Mouse (Mus musculus) hindbrain, embryonic 14.5 days (tissue): ENCODE measurements around the gene Gpkow. TPM values are rescaled to one million over a fixed set of nuclear protein-coding genes. Genes with fewer than 3 reads are reported as not detected.
"Not testable (repeated sequence)": the region's sequence is repeated elsewhere in the genome, so short reads cannot be mapped to it uniquely, and the experiment has no call there.

ENCODE experiments used
- ATAC-seq: fragments of 200-750 bp; cut with Nextera tagmentation; 2 replicates; pipeline ENCODE4 v1.8.0; 2017; ENCODE audit warnings: moderate number of reproducible peaks, mild to moderate bottlenecking, moderate TSS enrichment, moderate library complexity; ENCODE audit not compliant: low FRiP score
- DNase-seq: peaks from one replicate; pipeline ENCODE4 v3.0.0-alpha.2; 2015; ENCODE audit warnings: low spot score
- H3K27ac ChIP-seq: fragments of 300-500 bp; sonication (generic); 2 replicates; pipeline ENCODE4 v1.5.1; 2014; ENCODE audit warnings: mild to moderate bottlenecking, moderate library complexity
- H3K27me3 ChIP-seq: fragments of 300-500 bp; sonication (generic); 2 replicates; pipeline ENCODE4 v1.6.1; 2014; ENCODE audit warnings: mild to moderate bottlenecking, low read length, mixed read lengths; ENCODE audit not compliant: control insufficient read depth, insufficient read depth
- H3K36me3 ChIP-seq: fragments of 300-500 bp; sonication (generic); replicated peaks from 2 replicates; pipeline ENCODE4 v1.6.1; 2014; ENCODE audit not compliant: control insufficient read depth, insufficient read depth
- H3K4me1 ChIP-seq: fragments of 300-500 bp; sonication (generic); replicated peaks from 2 replicates; pipeline ENCODE4 v1.6.1; 2014; ENCODE audit warnings: antibody characterized with exemption, low read length, mixed read lengths; ENCODE audit not compliant: control insufficient read depth, insufficient read depth
- H3K4me2 ChIP-seq: fragments of 300-500 bp; sonication (generic); replicated peaks from 2 replicates; pipeline ENCODE4 v1.6.1; 2014; ENCODE audit warnings: mild to moderate bottlenecking, moderate library complexity
- H3K4me3 ChIP-seq: fragments of 300-500 bp; sonication (generic); replicated peaks from 2 replicates; pipeline ENCODE4 v1.5.1; 2014; ENCODE audit warnings: mild to moderate bottlenecking, low read length
- H3K9ac ChIP-seq: fragments of 300-500 bp; sonication (generic); 2 replicates; pipeline ENCODE4 v1.6.1; 2014
- H3K9me3 ChIP-seq: fragments of 300-500 bp; sonication (generic); 2 replicates; pipeline ENCODE4 v1.6.1; 2016; ENCODE audit warnings: low read length; ENCODE audit not compliant: control insufficient read depth
- WGBS: fragments of 180-500 bp; shearing (Covaris S2); extraction: QIAGEN DNeasy Blood & Tissue Kit; methylation state at CpG from one replicate; pipeline ENCODE4 v1.1.7; 2014; 5-methylcytosine and 5-hydroxymethylcytosine counted together
- polyA plus RNA-seq: library from polyadenylated mRNA; unstranded; fragments of >200 nt; fragmentation: Nextera tagmentation; extraction: Ambion mirVana; gene quantifications from 2 replicates; pipeline ENCODE4 v1.2.1, GENCODE M21; 2014

Gene Gpkow
- polyA plus RNA-seq, 1 experiment from 2014 or later = 46.1 TPM

DNA sequence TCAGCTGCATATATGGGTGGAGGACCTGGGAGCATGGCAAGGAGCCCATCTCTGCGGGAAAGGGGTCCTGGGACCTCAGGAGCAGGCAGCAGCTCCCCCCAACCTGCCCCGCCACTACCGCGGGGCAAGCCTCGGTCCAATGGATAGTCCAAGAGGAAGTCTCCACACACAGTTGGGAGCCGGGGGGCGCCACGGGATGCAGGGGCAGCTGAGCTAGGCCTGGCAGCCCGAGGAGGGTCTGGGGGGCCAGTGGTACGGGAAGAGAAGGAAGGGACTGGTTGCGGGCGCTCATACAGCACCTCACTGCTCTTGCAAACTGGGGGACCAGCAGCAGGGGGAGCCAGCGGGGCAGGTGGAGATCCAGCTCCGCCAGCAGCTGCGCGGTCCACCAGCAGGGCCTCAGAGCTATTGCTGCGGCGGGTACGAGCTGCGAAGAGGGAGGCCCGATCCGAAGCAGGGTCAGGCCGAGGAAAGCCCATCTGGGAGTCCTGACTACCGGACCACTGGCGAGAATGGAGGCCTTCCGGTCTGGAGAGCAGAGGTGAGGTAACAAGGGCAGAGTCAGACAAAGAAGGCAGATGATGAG is 36.7 kb downstream of the Gpkow start:
- ATAC-seq (no peak), DNase-seq (peak; percentile 27)
- peaks cover 19% of the 10 kb centered on the region for H3K36me3 ChIP-seq
- H3K9ac ChIP-seq = no peak overlapping the region
- H3K27me3 ChIP-seq = no peaks in the 10 kb centered on the region
- WGBS = 39% methylated on average over 26 of the region's 26 CpGs
- no peak overlapping the region for H3K27ac ChIP-seq
- H3K4me2 ChIP-seq = no peak overlapping the region
- peaks cover 3% of the 10 kb centered on the region; the same call in 1 of the 2 replicates for H3K4me1 ChIP-seq
- no peaks in the 10 kb centered on the region for H3K9me3 ChIP-seq
- no peak overlapping the region for H3K4me3 ChIP-seq

DNA sequence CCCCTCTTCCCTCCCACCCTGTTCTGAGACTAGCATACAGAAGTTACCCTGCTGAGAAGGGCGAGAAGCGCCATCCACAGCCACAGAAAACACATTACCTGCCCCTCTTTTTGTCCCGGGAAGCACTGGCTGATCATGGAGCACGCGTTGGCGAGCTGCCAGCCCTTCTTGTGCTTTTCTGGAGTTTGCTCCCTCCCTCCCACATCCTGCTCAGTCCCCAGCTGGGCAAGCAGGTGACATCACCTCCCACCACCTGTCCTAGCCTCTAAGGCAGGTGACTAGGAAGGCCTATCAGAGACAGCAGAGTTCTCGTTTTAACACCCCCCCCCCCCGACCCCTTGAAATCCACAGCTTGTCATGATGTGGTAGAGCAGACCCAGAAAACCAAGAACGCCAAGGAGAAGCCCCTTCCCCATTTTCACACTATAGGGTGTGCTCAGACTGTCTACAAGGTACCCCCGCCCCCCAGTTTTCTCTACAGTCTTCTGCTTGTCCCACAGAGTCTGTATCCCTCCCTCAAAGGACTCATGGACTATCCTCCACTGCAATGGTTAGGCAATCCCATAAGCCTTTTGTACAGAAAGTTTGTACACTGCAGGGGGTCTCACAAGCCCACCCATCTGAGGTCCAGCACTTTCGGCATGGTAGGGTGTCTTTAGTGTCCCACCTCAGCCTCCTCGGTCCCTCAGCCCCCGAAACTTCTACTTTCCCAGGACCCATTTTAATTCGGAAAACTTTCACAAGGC is 42.6 kb downstream of the Gpkow start:
- ATAC-seq (no peak), DNase-seq (no peak)
- H3K4me2 ChIP-seq = no peak overlapping the region
- H3K27ac ChIP-seq = no peak overlapping the region
- peaks cover 16% of the 10 kb centered on the region; the same call in 1 of the 2 replicates for H3K36me3 ChIP-seq
- no peaks in the 10 kb centered on the region for H3K4me1 ChIP-seq
- 72% methylated on average over 14 of the region's 14 CpGs for WGBS
- H3K4me3 ChIP-seq = no peak overlapping the region
- no peaks in the 10 kb centered on the region for H3K9me3 ChIP-seq
- no peak overlapping the region for H3K9ac ChIP-seq
- no peaks in the 10 kb centered on the region for H3K27me3 ChIP-seq

DNA sequence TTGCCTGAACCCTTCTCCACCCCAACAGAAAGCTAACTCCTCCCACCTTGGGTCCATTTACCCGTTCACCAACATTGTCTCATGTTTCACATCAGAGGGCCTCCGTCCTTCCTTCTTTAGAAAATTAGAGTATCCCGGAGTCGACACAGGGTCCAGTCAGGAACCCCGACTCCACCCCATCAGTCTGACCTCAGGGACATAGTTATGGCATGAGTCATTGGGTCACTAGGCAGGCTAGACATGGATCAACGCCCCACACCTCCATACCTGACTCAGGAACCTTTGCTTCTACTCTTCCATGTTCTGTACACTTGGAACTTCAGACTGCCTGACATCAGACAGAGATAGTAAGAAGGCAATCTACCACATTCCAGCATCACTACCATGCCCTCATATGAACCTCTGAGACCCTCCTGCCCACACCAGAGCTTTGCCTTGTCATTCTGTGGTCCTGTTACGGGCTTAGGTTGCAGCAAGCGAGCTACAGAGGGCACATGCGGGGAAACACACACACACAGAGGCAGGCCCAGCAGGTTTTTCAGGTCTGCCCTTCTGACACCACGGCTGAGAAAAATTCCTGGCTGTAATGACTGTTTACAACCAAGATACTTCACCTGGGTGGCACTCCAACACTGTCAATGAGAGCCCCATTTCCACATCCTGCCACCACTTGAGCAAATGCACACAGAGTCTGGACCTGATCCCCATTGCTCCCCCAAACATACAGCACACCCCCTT is 43.3 kb downstream of the Gpkow start:
- Histone ChIP-seq H3K4me3 (no peak overlapping the region), H3K9ac (no peak overlapping the region), H3K36me3 (peaks cover 9% of the 10 kb centered on the region; the same call in 1 of the 2 replicates), H3K27ac (no peak overlapping the region), H3K27me3 (no peaks in the 10 kb centered on the region), H3K4me1 (no peaks in the 10 kb centered on the region), H3K9me3 (no peaks in the 10 kb centered on the region), H3K4me2 (no peak overlapping the region)
- 81% methylated on average over 10 of the region's 10 CpGs for WGBS
- DNase-seq = no peak
- ATAC-seq = no peak

DNA sequence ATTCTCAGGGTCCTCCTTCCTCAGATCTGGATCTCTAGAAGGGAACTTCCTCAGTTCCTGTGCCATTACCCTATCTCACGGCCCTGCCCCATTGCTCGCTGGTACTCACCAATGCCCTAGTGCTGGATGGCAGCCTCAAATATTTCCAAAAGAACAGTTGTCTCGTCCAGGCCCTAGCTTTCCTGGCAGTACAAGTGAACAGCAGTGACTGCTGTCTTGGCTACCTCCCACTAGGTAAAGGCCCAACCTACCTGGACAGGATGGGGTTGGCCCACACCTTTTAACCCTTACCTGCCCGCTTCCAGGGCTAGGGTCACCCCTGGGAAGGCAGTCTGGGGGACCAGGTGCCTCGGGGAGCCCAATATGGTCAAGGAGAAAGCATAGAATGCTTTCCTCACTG is 44.2 kb downstream of the Gpkow start:
- Histone ChIP-seq H3K27ac (no peak overlapping the region), H3K27me3 (no peaks in the 10 kb centered on the region), H3K4me3 (no peak overlapping the region), H3K9ac (no peak overlapping the region), H3K36me3 (0 out of 2 replicates have a peak, but pooled peaks cover 7% of the 10 kb centered on the region), H3K9me3 (no peaks in the 10 kb centered on the region), H3K4me1 (no peaks in the 10 kb centered on the region), H3K4me2 (no peak overlapping the region)
- no peak for DNase-seq
- 80% methylated on average over 5 of the region's 5 CpGs for WGBS
- ATAC-seq = no peak

DNA sequence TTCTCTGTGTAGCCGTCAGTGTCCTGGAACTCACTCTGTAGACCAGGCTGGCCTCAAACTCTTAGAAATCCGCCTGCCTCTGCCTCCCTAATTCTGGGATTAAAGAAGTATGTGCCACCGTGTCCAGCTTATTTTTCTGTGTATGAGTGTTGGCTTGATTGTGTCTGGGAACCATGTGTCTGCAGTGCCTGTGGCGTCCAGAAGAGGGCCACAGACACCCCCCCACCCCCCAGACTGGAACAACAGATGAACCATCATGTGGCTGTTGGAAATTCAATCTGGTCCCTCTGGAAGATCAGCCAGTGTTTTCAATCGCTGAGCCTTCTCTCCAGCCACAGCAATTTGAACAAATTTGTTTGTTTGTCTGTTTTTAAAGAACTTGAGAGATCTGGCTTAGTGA is 46.5 kb downstream of the Gpkow start:
- Histone ChIP-seq H3K4me2 (no peak overlapping the region), H3K27ac (no peak overlapping the region), H3K9ac (no peak overlapping the region), H3K4me1 (no peaks in the 10 kb centered on the region), H3K4me3 (no peak overlapping the region), H3K27me3 (no peaks in the 10 kb centered on the region), H3K9me3 (no peaks in the 10 kb centered on the region), H3K36me3 (no peaks in the 10 kb centered on the region)
- ATAC-seq (no peak), DNase-seq (no peak)
- 68% methylated on average over 5 of the region's 5 CpGs for WGBS

DNA sequence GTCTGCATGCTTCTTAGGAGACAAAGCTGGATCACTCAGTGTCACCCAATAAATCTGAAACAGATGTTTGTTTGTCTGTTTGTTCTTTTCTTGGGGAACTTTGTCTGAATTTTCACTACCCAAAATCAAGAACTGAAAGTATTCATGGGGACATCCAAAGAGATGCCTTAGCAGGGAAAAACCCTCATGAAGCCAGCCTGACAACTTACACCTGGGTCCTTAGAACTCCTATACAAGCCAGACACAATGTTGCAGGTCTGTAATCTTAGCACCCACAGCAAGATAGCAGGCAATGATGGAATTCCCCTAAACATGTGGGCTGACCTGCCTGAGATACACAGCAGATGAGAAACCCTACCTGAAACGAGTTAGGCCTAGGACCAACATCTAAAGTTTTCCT is 48.0 kb downstream of the Gpkow start:
- no peak overlapping the region for H3K4me3 ChIP-seq
- H3K9ac ChIP-seq = no peak overlapping the region
- H3K27me3 ChIP-seq = no peaks in the 10 kb centered on the region
- no peak overlapping the region for H3K4me2 ChIP-seq
- ATAC-seq = no peak
- H3K9me3 ChIP-seq = no peaks in the 10 kb centered on the region
- WGBS = 72% methylated on average over 1 of the region's 1 CpGs
- H3K27ac ChIP-seq = no peak overlapping the region
- H3K4me1 ChIP-seq = 0 out of 2 replicates have a peak, but pooled peaks cover 5% of the 10 kb centered on the region
- no peaks in the 10 kb centered on the region for H3K36me3 ChIP-seq
- no peak for DNase-seq

DNA sequence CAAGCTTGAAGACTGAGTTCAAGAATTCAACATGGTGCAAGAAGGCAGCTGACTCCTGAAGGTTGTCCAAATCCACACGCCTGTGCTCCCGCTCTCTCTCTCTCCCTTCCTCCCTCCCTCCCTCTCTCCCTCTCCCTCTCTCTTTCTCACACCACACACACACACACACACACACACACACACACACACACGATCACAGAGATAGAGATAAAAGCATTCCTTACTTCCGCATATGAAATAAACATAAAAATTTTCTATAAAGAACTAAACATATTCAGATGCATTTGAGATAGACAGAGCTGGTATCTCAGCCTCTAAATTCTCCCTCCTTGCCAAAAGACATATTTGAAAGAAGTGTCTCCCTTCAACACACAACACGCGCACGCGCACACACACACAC is 48.5 kb downstream of the Gpkow start:
- no peaks in the 10 kb centered on the region for H3K36me3 ChIP-seq
- WGBS = 93% methylated on average over 8 of the region's 8 CpGs
- no peak overlapping the region for H3K4me2 ChIP-seq
- no peaks in the 10 kb centered on the region for H3K27me3 ChIP-seq
- no peak overlapping the region for H3K4me3 ChIP-seq
- no peak overlapping the region for H3K9ac ChIP-seq
- no peaks in the 10 kb centered on the region for H3K9me3 ChIP-seq
- no peak overlapping the region for H3K27ac ChIP-seq
- DNase-seq (no peak), ATAC-seq (no peak)
- H3K4me1 ChIP-seq = 0 out of 2 replicates have a peak, but pooled peaks cover 5% of the 10 kb centered on the region

DNA sequence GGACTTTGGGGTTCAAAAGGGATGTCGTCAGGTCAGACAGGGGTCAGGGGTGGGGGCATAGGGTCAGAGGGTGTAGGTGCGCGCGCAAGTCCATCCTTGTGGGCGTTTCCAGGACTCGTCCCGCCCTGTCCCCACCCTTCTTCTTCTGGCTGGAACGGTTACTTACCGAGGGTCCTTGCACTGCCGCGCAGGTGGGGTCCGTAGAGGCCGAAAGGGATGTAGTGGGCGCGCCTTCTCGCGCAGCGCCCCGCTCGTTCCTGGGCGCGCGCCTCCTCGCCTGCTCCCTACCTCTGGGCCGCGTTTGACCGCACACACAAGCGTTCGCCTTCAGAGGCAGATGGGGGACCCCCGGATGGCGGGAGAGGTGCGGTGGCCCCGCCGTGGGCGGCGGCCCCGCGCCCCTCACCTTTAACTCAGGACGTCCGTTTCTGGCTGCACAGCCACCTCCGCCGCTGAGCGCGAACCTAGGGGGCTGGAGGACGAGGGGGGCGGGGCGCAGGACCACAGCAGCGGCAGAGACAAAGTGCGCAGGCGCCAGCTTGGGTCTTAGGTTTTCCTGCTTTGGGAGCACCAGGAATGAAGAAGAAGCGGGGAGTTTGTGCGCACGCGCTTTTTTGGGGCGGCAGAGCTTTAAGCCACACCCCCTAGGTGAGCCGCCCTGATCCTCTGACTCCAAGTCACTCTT is 53.6 kb downstream of the Gpkow start, which contains the start of gene Ccdc120:
Ccdc120 (minus strand) TSS at position 474 of the 685 bp plus-strand sequence.
- Histone ChIP-seq H3K9ac (peak within 1 kb of the TSS; percentile 79), H3K4me3 (peak within 1 kb of the TSS; percentile 63), H3K36me3 (no peaks in the 10 kb centered on the region), H3K4me1 (0 out of 2 replicates have a peak, but pooled peaks cover 5% of the 10 kb centered on the region), H3K27me3 (no peaks in the 10 kb centered on the region), H3K27ac (peak within 1 kb of the TSS; percentile 47; the same call in 1 of the 2 replicates), H3K9me3 (no peaks in the 10 kb centered on the region), H3K4me2 (peak within 1 kb of the TSS; percentile 59)
- ATAC-seq (peak; percentile 91), DNase-seq (peak; percentile 86)
- WGBS = 12% methylated on average over 53 of the region's 56 CpGs

DNA sequence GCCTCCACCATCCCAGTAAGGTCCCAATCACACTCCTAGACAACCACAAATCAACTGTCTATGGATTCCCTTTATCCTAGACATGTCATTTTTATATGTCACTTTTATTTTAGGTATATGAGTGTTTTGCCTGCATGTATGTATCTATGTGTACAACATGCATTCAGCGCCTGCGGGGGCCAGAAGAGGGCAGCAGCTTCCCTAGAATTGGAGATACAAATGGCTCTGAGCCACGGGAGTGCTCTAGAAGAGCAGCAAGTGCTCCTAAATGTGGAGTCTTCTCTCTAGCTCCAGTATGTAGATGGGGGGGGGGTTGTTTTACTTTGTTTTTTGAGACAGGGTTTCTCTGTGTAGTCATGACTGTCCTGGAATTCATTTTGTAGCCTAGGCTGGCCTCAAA is 56.7 kb downstream of the Gpkow start:
- H3K36me3 ChIP-seq, H3K27ac ChIP-seq, DNase-seq, ATAC-seq, H3K4me1 ChIP-seq, H3K4me3 ChIP-seq, H3K9me3 ChIP-seq, H3K9ac ChIP-seq, H3K4me2 ChIP-seq, H3K27me3 ChIP-seq: not testable (repeated sequence)
- WGBS = 14% methylated on average over 3 of the region's 3 CpGs
